Comparison of ENCODE assay signal across 9 mouse cellular contexts in genomic region chr12:89812550-89813207, GRCm38 (mm10).
A peak's percentile ranks its signal among the peaks of the same experiment; 100 is the strongest.
DNase-seq lines count a peak whose midpoint lies in the region; ATAC-seq and TF ChIP-seq lines count a peak whose summit lies in the region.
"Had no signal": no experiment of that assay in that cellular context is flagged by ENCODE, and none has a peak within 500 bp of the region (broad histone marks: within the 10 kb centered on the region; RNA-seq: fewer than 3 reads in every experiment).

No protein-coding gene starts in this region.

- no peak for TF ChIP-seq CTCF in hindbrain, postnatal 0 days (IDR thresholded peaks at IDR 0.05; ENCODE audit: low read depth)

- H3K79me2 ChIP-seq in myocyte (ENCODE audit: control insufficient read depth, insufficient read depth) = no peaks in the 10 kb centered on the region

- H3ac ChIP-seq in myocyte (ENCODE audit: control insufficient read depth, insufficient read length) = no peak overlapping the region

- H3K9ac ChIP-seq in embryonic facial prominence, embryonic 14.5 days (ENCODE audit: low read depth, low read length) = no peak overlapping the region; the same call in 1 of the 2 replicates
- H3K9ac ChIP-seq in hindbrain, postnatal 0 days (replicated peaks; ENCODE audit: low read length) = peak overlapping the region; percentile 58

- no peaks in the 10 kb centered on the region for H3K36me3 ChIP-seq in embryonic facial prominence, embryonic 14.5 days (ENCODE audit: control insufficient read depth, insufficient read depth, low read length)
- H3K36me3 ChIP-seq in hindbrain, postnatal 0 days (ENCODE audit: insufficient read depth, low read length) = no peaks in the 10 kb centered on the region
- H3K36me3 ChIP-seq in myocyte (ENCODE audit: control insufficient read depth, insufficient read depth) = no peaks in the 10 kb centered on the region

- peaks cover 5% of the 10 kb centered on the region for H3K4me1 ChIP-seq in embryonic facial prominence, embryonic 14.5 days (ENCODE audit: control insufficient read depth, insufficient read depth, low read length)
- peaks cover 3% of the 10 kb centered on the region; the same call in 1 of the 2 replicates for H3K4me1 ChIP-seq in hindbrain, postnatal 0 days (ENCODE audit: insufficient read depth, low read length)

- no peak overlapping the region for H3K27ac ChIP-seq in embryonic facial prominence, embryonic 14.5 days (replicated peaks; ENCODE audit: low read depth, low read length)
- peak overlapping the region; percentile 77 for H3K27ac ChIP-seq in hindbrain, postnatal 0 days
- H3K27ac ChIP-seq: macrophage had no signal

- peak; percentile 67 for DNase-seq in left cerebral cortex, postnatal 4 days
- no peak for DNase-seq in left cerebral cortex, postnatal 25 days (ENCODE audit: low spot score in 2 of 2)
- DNase-seq in embryonic facial prominence, embryonic 14.5 days (ENCODE audit: low spot score) = no peak
- peak; percentile 62 for DNase-seq in hindbrain, postnatal 0 days (ENCODE audit: low spot score)
- no peak for DNase-seq in left cerebral cortex, postnatal 36 days (ENCODE audit: low spot score in 2 of 2)
- no peak for DNase-seq in kidney, postnatal 14 days
- no peak for DNase-seq in urinary bladder, adult 2 months (ENCODE audit: low spot score)

- peak overlapping the region; percentile 66 for H3K4me2 ChIP-seq in embryonic facial prominence, embryonic 14.5 days (ENCODE audit: low read depth, low read length)
- H3K4me2 ChIP-seq in hindbrain, postnatal 0 days (ENCODE audit: low read depth, low read length) = peak overlapping the region; percentile 96
- H3K4me2 ChIP-seq in myocyte (ENCODE audit: low read depth) = peak overlapping the region; percentile 82

- peak; percentile 31; the same call in 1 of the 2 replicates for ATAC-seq in embryonic facial prominence, embryonic 14.5 days (ENCODE audit: low read depth)
- ATAC-seq in hindbrain, postnatal 0 days = no peak; the same call in 1 of the 2 replicates

- H3K9me3 ChIP-seq in embryonic facial prominence, embryonic 14.5 days (ENCODE audit: control insufficient read depth, low read length) = no peaks in the 10 kb centered on the region
- no peaks in the 10 kb centered on the region for H3K9me3 ChIP-seq in hindbrain, postnatal 0 days (ENCODE audit: low read length)

- H3K27me3 ChIP-seq in embryonic facial prominence, embryonic 14.5 days (replicated peaks; ENCODE audit: control insufficient read depth, insufficient read depth, low read length) = peaks cover 8% of the 10 kb centered on the region; the same call in 1 of the 2 replicates
- H3K27me3 ChIP-seq in hindbrain, postnatal 0 days (ENCODE audit: insufficient read depth, low read length) = no peaks in the 10 kb centered on the region
- no peaks in the 10 kb centered on the region for H3K27me3 ChIP-seq in myocyte (ENCODE audit: control insufficient read depth, insufficient read depth, insufficient read length)

- H3K4me3 ChIP-seq in embryonic facial prominence, embryonic 14.5 days (ENCODE audit: low read depth, low read length) = peak overlapping the region; percentile 38
- H3K4me3 ChIP-seq in hindbrain, postnatal 0 days (ENCODE audit: low read length) = peak overlapping the region; percentile 59
- H3K4me3 ChIP-seq in myocyte = peak overlapping the region; percentile 37

- TF ChIP-seq POLR2A in myocyte (IDR thresholded peaks at IDR 0.05; ENCODE audit: insufficient read length, low read depth) = no peak

- intact Hi-C loops in left cerebral cortex, postnatal 4 days (cut with DNase I) = loop anchor here (10.0 kb wide), 1 partner anchor 1512 kb away; no protein-coding TSS in a partner anchor
- intact Hi-C loops in left cerebral cortex, postnatal 25 days (cut with DNase I) = loop anchor here (10.0 kb wide), 1 partner anchor 322 kb away; no protein-coding TSS in a partner anchor
- intact Hi-C loops in left cerebral cortex, postnatal 36 days (cut with DNase I) = loop anchor here (10.0 kb wide), 1 partner anchor 258 kb away; no protein-coding TSS in a partner anchor

- 2% methylated on average over 17 of the region's 17 CpGs for WGBS in embryonic facial prominence, embryonic 14.5 days
- 2% methylated on average over 17 of the region's 17 CpGs for whole genome bisulfite sequencing in hindbrain, postnatal 0 days

TF ChIP-seq in myocyte, 11 proteins besides CTCF, POLR2A, EP300 and RAD21:
- no peak for TF ChIP-seq SRF (IDR thresholded peaks at IDR 0.05; ENCODE audit: control insufficient read depth, insufficient read length, low read depth)
- TF ChIP-seq MYOD1 (IDR thresholded peaks at IDR 0.05; ENCODE audit: control insufficient read depth in 1 of 3, insufficient read length in 2 of 3, low read depth in 2 of 3) = no peak
- TF ChIP-seq REST (IDR thresholded peaks at IDR 0.05; ENCODE audit: insufficient read depth, insufficient read length) = no peak
- TF ChIP-seq POLR2AphosphoS2 (IDR thresholded peaks at IDR 0.05; ENCODE audit: insufficient read length, low read depth) = no peak
- no peak for TF ChIP-seq CEBPB (IDR thresholded peaks at IDR 0.05; ENCODE audit: insufficient read depth, poor library complexity, severe bottlenecking)
- TF ChIP-seq USF1 (IDR thresholded peaks at IDR 0.05; ENCODE audit: low read depth) = no peak
- no peak for TF ChIP-seq TCF12 (IDR thresholded peaks at IDR 0.05; ENCODE audit: insufficient read depth, poor library complexity, severe bottlenecking)
- TF ChIP-seq TCF3 (IDR thresholded peaks at IDR 0.05; ENCODE audit: insufficient read length, low read depth) = no peak
- TF ChIP-seq MYOG (IDR thresholded peaks at IDR 0.05; ENCODE audit: control insufficient read depth in 1 of 3, insufficient read depth in 1 of 3, insufficient read length in 2 of 3, low read depth in 2 of 3) = no peak
- TF ChIP-seq E2F4 (IDR thresholded peaks at IDR 0.05; ENCODE audit: insufficient read depth) = no peak
- TF ChIP-seq MAX (IDR thresholded peaks at IDR 0.05; ENCODE audit: low read depth) = no peak

Comparison
In these comparisons a context has a peak if more than half of its experiments do, and no peak if none do; other contexts are left out.
1. DNase-seq: peak in left cerebral cortex, postnatal 4 days (single experiment) and hindbrain, postnatal 0 days (single experiment); none in left cerebral cortex, postnatal 25 days (0 of 2), embryonic facial prominence, embryonic 14.5 days (single experiment), left cerebral cortex, postnatal 36 days (0 of 2), kidney, postnatal 14 days (single experiment) and urinary bladder, adult 2 months (single experiment).
2. Peak in every context shown above with its lines, with median percentiles within 50 percentile points of each other: H3K4me2 ChIP-seq and H3K4me3 ChIP-seq.